Mouse (Mus musculus): Measurements from ENCODE around the gene Gpr19. TPM values are rescaled to one million over a fixed set of nuclear protein-coding genes. Genes with fewer than 3 reads are reported as not detected.

The Gpr19 gene
- polyA plus RNA-seq, 1 experiment from 2014 or later = 10.4 TPM

- Histone ChIP-seq H3K4me1 (replicated peaks) (peaks cover 13% of the 10 kb centered on the region), H3K4me2 (replicated peaks) (peak overlapping the region; percentile 93), H3K36me3 (no peaks in the 10 kb centered on the region), H3K27ac (no peak overlapping the region), H3K4me3 (replicated peaks) (peak overlapping the region; percentile 57), H3K9ac (peak overlapping the region; percentile 37; the same call in 1 of the 2 replicates), H3K9me3 (no peaks in the 10 kb centered on the region), H3K27me3 (replicated peaks) (no peaks in the 10 kb centered on the region)
- ATAC-seq = no peak
- WGBS = 37% methylated on average over 4 of the region's 4 CpGs
Observed at GRCm38 (mm10) chr6:134929926-134930325, 31.5 kb upstream of the Gpr19 start.

GRCm38 (mm10) chr6:134928889-134929310 is 30.5 kb upstream of the Gpr19 start:
- H3K4me3 ChIP-seq (replicated peaks) = peak overlapping the region; percentile 57
- H3K36me3 ChIP-seq = no peaks in the 10 kb centered on the region
- peak overlapping the region; percentile 93 for H3K4me2 ChIP-seq (replicated peaks)
- peak overlapping the region; percentile 100 for H3K27ac ChIP-seq
- WGBS = 0% methylated on average over 15 of the region's 15 CpGs
- H3K27me3 ChIP-seq (replicated peaks) = no peaks in the 10 kb centered on the region
- H3K4me1 ChIP-seq (replicated peaks) = peaks cover 13% of the 10 kb centered on the region
- H3K9ac ChIP-seq = peak overlapping the region; percentile 32; the same call in 1 of the 2 replicates
- ATAC-seq = peak; percentile 44
- no peaks in the 10 kb centered on the region for H3K9me3 ChIP-seq

GRCm38 (mm10) chr6:134928096-134928888 is 29.9 kb upstream of the Gpr19 start:
- H3K4me2 ChIP-seq (replicated peaks) = peak overlapping the region; percentile 93
- no peaks in the 10 kb centered on the region for H3K9me3 ChIP-seq
- ATAC-seq = peak; percentile 95
- peak overlapping the region; percentile 57 for H3K4me3 ChIP-seq (replicated peaks)
- H3K27ac ChIP-seq = peak overlapping the region; percentile 100
- H3K9ac ChIP-seq = peak overlapping the region; percentile 76
- under 1% methylated on average over 63 of the region's 63 CpGs for WGBS
- no peaks in the 10 kb centered on the region for H3K36me3 ChIP-seq
- peaks cover 19% of the 10 kb centered on the region for H3K4me1 ChIP-seq (replicated peaks)
- H3K27me3 ChIP-seq (replicated peaks) = no peaks in the 10 kb centered on the region

GRCm38 (mm10) chr6:134927595-134928095 is 29.3 kb upstream of the Gpr19 start:
- Histone ChIP-seq H3K27ac (peak overlapping the region; percentile 100), H3K4me2 (replicated peaks) (peak overlapping the region; percentile 93), H3K36me3 (no peaks in the 10 kb centered on the region), H3K27me3 (replicated peaks) (no peaks in the 10 kb centered on the region), H3K4me3 (replicated peaks) (peak overlapping the region; percentile 57), H3K4me1 (replicated peaks) (peaks cover 18% of the 10 kb centered on the region), H3K9me3 (no peaks in the 10 kb centered on the region), H3K9ac (peak overlapping the region; percentile 76)
- peak; percentile 29 for ATAC-seq
- 1% methylated on average over 13 of the region's 13 CpGs for whole genome bisulfite sequencing

GRCm38 (mm10) chr6:134926803-134927594 is 28.6 kb upstream of the Gpr19 start:
- Histone ChIP-seq H3K4me1 (replicated peaks) (peaks cover 18% of the 10 kb centered on the region), H3K27ac (peak overlapping the region; percentile 100), H3K27me3 (replicated peaks) (no peaks in the 10 kb centered on the region), H3K36me3 (no peaks in the 10 kb centered on the region), H3K9me3 (no peaks in the 10 kb centered on the region), H3K4me2 (replicated peaks) (peak overlapping the region; percentile 93), H3K9ac (peak overlapping the region; percentile 76), H3K4me3 (replicated peaks) (peak overlapping the region; percentile 57)
- ATAC-seq = peak; percentile 44
- WGBS = 2% methylated on average over 63 of the region's 63 CpGs

- H3K9ac ChIP-seq = peak overlapping the region; percentile 76
- peak overlapping the region; percentile 100 for H3K27ac ChIP-seq
- peaks cover 18% of the 10 kb centered on the region for H3K4me1 ChIP-seq (replicated peaks)
- peak overlapping the region; percentile 57 for H3K4me3 ChIP-seq (replicated peaks)
- H3K27me3 ChIP-seq (replicated peaks) = no peaks in the 10 kb centered on the region
- H3K36me3 ChIP-seq = no peaks in the 10 kb centered on the region
- no peaks in the 10 kb centered on the region for H3K9me3 ChIP-seq
- no peak for ATAC-seq
- peak overlapping the region; percentile 93 for H3K4me2 ChIP-seq (replicated peaks)
- 44% methylated on average over 3 of the region's 3 CpGs for WGBS
Observed at GRCm38 (mm10) chr6:134926338-134926705, 27.9 kb upstream of the Gpr19 start.

- no peaks in the 10 kb centered on the region for H3K27me3 ChIP-seq (replicated peaks)
- no peak overlapping the region for H3K27ac ChIP-seq
- peaks cover 18% of the 10 kb centered on the region for H3K4me1 ChIP-seq (replicated peaks)
- 65% methylated on average over 4 of the region's 4 CpGs for WGBS
- ATAC-seq = no peak
- H3K4me3 ChIP-seq (replicated peaks) = no peak overlapping the region
- no peaks in the 10 kb centered on the region for H3K9me3 ChIP-seq
- 0 out of 2 replicates have a peak overlapping the region, but pooled peaks have one; percentile 6 for H3K4me2 ChIP-seq (replicated peaks)
- H3K36me3 ChIP-seq = no peaks in the 10 kb centered on the region
- H3K9ac ChIP-seq = no peak overlapping the region
Observed at GRCm38 (mm10) chr6:134925673-134926337, 27.4 kb upstream of the Gpr19 start.

- Histone ChIP-seq H3K4me3 (replicated peaks) (no peak overlapping the region), H3K9ac (no peak overlapping the region), H3K36me3 (no peaks in the 10 kb centered on the region), H3K27me3 (replicated peaks) (no peaks in the 10 kb centered on the region), H3K4me2 (replicated peaks) (no peak overlapping the region), H3K4me1 (replicated peaks) (peaks cover 12% of the 10 kb centered on the region; the same call in 1 of the 2 replicates), H3K27ac (no peak overlapping the region), H3K9me3 (no peaks in the 10 kb centered on the region)
- 63% methylated on average over 3 of the region's 3 CpGs for WGBS
- no peak for ATAC-seq
Observed at GRCm38 (mm10) chr6:134924262-134924661, 25.9 kb upstream of the Gpr19 start.

GRCm38 (mm10) chr6:134923670-134924069 is 25.3 kb upstream of the Gpr19 start:
- Histone ChIP-seq H3K27me3 (replicated peaks) (no peaks in the 10 kb centered on the region), H3K9ac (no peak overlapping the region), H3K27ac (no peak overlapping the region), H3K4me1 (replicated peaks) (peaks cover 12% of the 10 kb centered on the region; the same call in 1 of the 2 replicates), H3K9me3 (no peaks in the 10 kb centered on the region), H3K4me3 (replicated peaks) (no peak overlapping the region), H3K36me3 (no peaks in the 10 kb centered on the region), H3K4me2 (replicated peaks) (no peak overlapping the region)
- 83% methylated on average over 4 of the region's 4 CpGs for WGBS
- ATAC-seq = no peak

DNA sequence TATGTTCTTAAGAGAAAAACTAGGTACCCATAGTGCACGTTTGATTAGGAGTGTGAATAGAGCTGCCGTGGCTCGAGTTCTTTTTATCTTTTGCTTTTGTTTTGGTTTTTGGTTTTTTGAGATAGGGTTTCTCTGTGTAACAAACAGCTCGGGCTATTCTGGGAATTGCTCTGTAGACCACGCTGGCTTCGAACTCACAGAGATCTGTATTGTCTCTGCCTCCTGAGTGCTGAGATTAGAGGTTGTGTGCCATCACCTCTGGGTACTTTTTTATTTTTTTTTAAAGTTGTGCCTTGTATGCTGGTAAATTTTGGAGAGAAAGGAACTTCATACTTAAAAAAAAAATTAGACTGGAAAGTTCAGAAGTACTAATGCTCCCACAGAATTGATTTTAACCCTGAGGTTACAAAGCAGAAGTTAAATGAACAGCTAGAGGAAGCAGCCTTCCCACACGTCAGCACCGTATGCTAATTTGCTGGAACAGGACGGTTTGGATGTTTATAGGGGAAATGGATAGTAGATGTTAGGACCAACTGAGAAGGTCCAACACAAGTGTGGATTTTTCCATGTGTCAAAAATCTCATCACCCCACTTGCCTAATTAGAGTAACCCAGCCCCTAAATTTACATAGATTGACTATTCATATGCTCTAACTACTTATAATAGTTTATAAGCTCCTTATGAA is 24.3 kb upstream of the Gpr19 start:
- Histone ChIP-seq H3K4me1 (replicated peaks) (peaks cover 12% of the 10 kb centered on the region; the same call in 1 of the 2 replicates), H3K9me3 (no peaks in the 10 kb centered on the region), H3K36me3 (no peaks in the 10 kb centered on the region), H3K4me2 (replicated peaks) (peak overlapping the region; percentile 91), H3K9ac (peak overlapping the region; percentile 86; the same call in 1 of the 2 replicates), H3K4me3 (replicated peaks) (peak overlapping the region; percentile 63), H3K27me3 (replicated peaks) (no peaks in the 10 kb centered on the region), H3K27ac (no peak overlapping the region)
- 58% methylated on average over 9 of the region's 9 CpGs for WGBS
- ATAC-seq = no peak

- Histone ChIP-seq H3K4me2 (replicated peaks) (peak overlapping the region; percentile 91), H3K9me3 (no peaks in the 10 kb centered on the region), H3K4me3 (replicated peaks) (peak overlapping the region; percentile 63), H3K27ac (no peak overlapping the region), H3K27me3 (replicated peaks) (no peaks in the 10 kb centered on the region), H3K4me1 (replicated peaks) (peaks cover 8% of the 10 kb centered on the region; the same call in 1 of the 2 replicates), H3K9ac (peak overlapping the region; percentile 86), H3K36me3 (no peaks in the 10 kb centered on the region)
- no peak for ATAC-seq
- 9% methylated on average over 20 of the region's 20 CpGs for WGBS
Observed at GRCm38 (mm10) chr6:134921695-134922510, 23.5 kb upstream of the Gpr19 start.

All from intestine, embryonic 15.5 days (tissue).